Mouse (Mus musculus) megakaryocyte, embryonic 14.5 days (primary cell): ENCODE measurements around the gene Asb18.

Experiments
- FLI1 ChIP-seq: IDR thresholded peaks from 2 replicates; pipeline ENCODE4 v1.6.1; 2012; ENCODE audit warnings: low read length, inconsistent platforms, mixed read lengths
- GATA1 ChIP-seq: IDR thresholded peaks from 3 replicates; pipeline ENCODE4 v1.6.1; 2012; ENCODE audit warnings: mixed read lengths, low read length, inconsistent platforms, borderline replicate concordance

GRCm38 (mm10) chr1:89933028-89933427, 81.4 kb downstream of the Asb18 start:
- no peak for TF ChIP-seq GATA1
- TF ChIP-seq FLI1: no peak
